Mouse (Mus musculus) midbrain, embryonic 14.5 days (tissue): ENCODE measurements at regions not wholly inside any gene's neighbourhood (a gene's known extent, or its start where the extent isn't known, plus 50 kb on each side); places are given as distances from the start of the nearest gene placed in this dataset.

ENCODE experiments used
- ATAC-seq: fragments of 200-750 bp; cut with Nextera tagmentation; 2 replicates; pipeline ENCODE4 v1.8.0; 2017; ENCODE audit warnings: moderate number of reproducible peaks, moderate library complexity; ENCODE audit not compliant: low FRiP score, low TSS enrichment
- DNase-seq: peaks from one replicate; pipeline ENCODE4 v3.0.0-alpha.2; 2015
- H3K27ac ChIP-seq: fragments of 300-500 bp; sonication (generic); replicated peaks from 2 replicates; pipeline ENCODE4 v1.5.1; 2014; ENCODE audit warnings: mild to moderate bottlenecking, low read depth, low read length, moderate library complexity
- H3K27me3 ChIP-seq: fragments of 300-500 bp; sonication (generic); 2 replicates; pipeline ENCODE4 v1.6.1; 2014; ENCODE audit warnings: low read length, control low read depth, mixed read lengths; ENCODE audit not compliant: control insufficient read depth, insufficient read depth
- H3K36me3 ChIP-seq: fragments of 300-500 bp; sonication (generic); 2 replicates; pipeline ENCODE4 v1.6.1; 2014; ENCODE audit warnings: low read length, control low read depth; ENCODE audit not compliant: control insufficient read depth, insufficient read depth
- H3K4me1 ChIP-seq: fragments of 300-500 bp; sonication (generic); 2 replicates; pipeline ENCODE4 v1.6.1; 2014; ENCODE audit warnings: mild to moderate bottlenecking, antibody characterized with exemption, low read length, control low read depth; ENCODE audit not compliant: control insufficient read depth, insufficient read depth
- H3K4me2 ChIP-seq: fragments of 300-500 bp; sonication (generic); 2 replicates; pipeline ENCODE4 v1.6.1; 2014; ENCODE audit warnings: mild to moderate bottlenecking, low read length, moderate library complexity
- H3K4me3 ChIP-seq: fragments of 300-500 bp; sonication (generic); replicated peaks from 2 replicates; pipeline ENCODE4 v1.5.1; 2014; ENCODE audit warnings: low read depth, low read length
- H3K9ac ChIP-seq: fragments of 300-500 bp; sonication (generic); replicated peaks from 2 replicates; pipeline ENCODE4 v1.6.1; 2014; ENCODE audit warnings: mild to moderate bottlenecking, low read length, moderate library complexity
- H3K9me3 ChIP-seq: fragments of 300-500 bp; sonication (generic); 2 replicates; pipeline ENCODE4 v1.6.1; 2016; ENCODE audit warnings: low read length, control low read depth, mixed read lengths; ENCODE audit not compliant: control insufficient read depth
- WGBS: fragments of 180-500 bp; shearing (Covaris S2); extraction: QIAGEN DNeasy Blood & Tissue Kit; methylation state at CpG from one replicate; pipeline ENCODE4 v1.1.7; 2014; 5-methylcytosine and 5-hydroxymethylcytosine counted together

DNA sequence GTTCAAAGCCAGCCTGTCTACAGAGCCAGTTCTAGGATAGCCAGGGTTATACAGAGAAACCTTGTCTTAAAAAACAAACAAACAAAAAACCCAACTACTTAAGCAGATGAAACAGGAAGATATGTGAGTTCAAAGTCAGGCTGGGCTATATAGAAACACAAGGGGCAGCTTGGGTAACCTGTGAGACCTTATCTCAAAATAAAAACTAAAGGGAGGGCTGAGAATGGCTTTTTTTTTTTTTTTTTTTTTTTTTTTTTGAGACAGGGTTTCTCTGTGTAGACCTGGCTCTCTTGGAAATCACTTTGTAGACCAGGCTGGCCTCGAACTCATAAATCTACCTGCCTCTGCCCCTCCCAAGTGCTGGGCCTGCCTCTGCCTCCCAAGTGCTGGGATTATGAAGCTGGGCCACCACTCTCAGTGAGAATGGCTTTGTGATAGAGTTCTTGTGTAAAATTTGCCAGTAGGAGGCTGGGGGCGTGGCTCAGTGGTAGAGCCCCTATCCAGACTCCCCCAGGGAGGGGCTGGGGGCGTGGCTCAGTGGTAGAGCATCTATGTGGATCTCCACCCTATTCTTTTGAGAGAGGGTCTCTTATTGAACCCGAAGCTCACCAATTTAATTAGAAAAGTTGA is 59.0 kb upstream of the Cux1 start:
- ATAC-seq (no peak), DNase-seq (no peak)
- H3K36me3 ChIP-seq = no peaks in the 10 kb centered on the region
- H3K4me3 ChIP-seq = no peak overlapping the region
- WGBS = 45% methylated on average over 4 of the region's 4 CpGs
- peaks cover 13% of the 10 kb centered on the region for H3K27me3 ChIP-seq
- no peak overlapping the region for H3K4me2 ChIP-seq
- H3K4me1 ChIP-seq = peaks cover 4% of the 10 kb centered on the region
- no peak overlapping the region for H3K27ac ChIP-seq
- H3K9me3 ChIP-seq = no peaks in the 10 kb centered on the region
- H3K9ac ChIP-seq = no peak overlapping the region

DNA sequence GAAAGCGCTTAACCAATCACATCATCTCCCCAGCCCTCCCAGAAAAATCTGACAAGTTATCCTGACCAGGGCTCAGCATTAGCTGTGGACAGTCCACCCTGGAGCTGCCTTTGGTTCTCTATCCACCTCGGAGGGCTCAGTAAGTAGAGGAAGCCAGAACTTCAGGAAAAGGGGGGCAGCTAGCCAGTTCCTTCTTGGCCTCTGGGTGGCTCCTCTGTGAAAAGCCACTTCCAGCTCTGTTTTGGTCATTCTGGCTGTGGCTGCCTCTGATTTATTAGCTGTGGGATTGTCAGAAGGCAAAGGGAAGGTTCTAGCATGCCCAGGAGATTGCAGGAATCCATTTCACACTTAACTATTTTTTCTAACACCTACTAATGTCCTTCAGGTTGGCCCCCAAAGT is 59.6 kb upstream of the Cux1 start:
- peaks cover 6% of the 10 kb centered on the region for H3K27me3 ChIP-seq
- no peaks in the 10 kb centered on the region for H3K9me3 ChIP-seq
- whole genome bisulfite sequencing = 71% methylated on average over 2 of the region's 2 CpGs
- H3K4me2 ChIP-seq = no peak overlapping the region
- peaks cover 4% of the 10 kb centered on the region for H3K4me1 ChIP-seq
- no peak overlapping the region for H3K9ac ChIP-seq
- ATAC-seq (no peak), DNase-seq (no peak)
- H3K4me3 ChIP-seq = no peak overlapping the region
- H3K36me3 ChIP-seq = no peaks in the 10 kb centered on the region
- H3K27ac ChIP-seq = no peak overlapping the region

DNA sequence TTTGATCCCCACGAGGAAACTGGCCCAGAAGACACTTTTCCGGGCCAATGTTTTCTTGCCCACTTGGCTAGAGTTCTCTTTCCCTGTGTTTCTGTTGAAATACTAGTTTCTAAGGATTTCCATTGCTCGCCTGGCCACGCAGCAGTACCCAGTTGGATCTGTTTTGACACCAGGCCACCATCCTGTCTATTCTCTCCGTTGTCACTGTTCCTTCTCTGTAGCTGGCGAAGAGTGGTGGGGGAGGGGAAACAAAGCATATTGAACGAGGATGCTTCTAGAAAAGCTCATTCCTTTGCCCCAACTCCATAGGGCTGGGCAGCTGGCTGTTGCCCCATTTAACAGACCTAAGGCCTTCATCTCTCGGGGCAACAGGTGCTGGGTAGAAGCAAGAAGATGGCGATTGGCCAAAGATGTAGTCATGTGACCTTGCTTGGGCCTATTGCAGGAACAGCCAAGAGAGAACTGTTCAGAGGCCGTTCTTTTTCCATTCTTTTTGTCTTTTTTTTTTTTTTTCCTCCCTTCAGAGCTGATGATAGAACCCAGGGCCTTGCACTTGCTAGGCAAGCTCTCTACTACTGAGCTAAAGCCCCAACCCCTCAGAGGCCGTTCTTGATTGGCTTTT is 60.5 kb upstream of the Cux1 start:
- DNase-seq (no peak), ATAC-seq (no peak)
- Histone ChIP-seq H3K4me3 (no peak overlapping the region), H3K9me3 (no peaks in the 10 kb centered on the region), H3K27me3 (peaks cover 1% of the 10 kb centered on the region; the same call in 1 of the 2 replicates), H3K27ac (no peak overlapping the region), H3K4me1 (peaks cover 1% of the 10 kb centered on the region), H3K9ac (no peak overlapping the region), H3K4me2 (no peak overlapping the region), H3K36me3 (no peaks in the 10 kb centered on the region)
- WGBS = 79% methylated on average over 11 of the region's 11 CpGs

DNA sequence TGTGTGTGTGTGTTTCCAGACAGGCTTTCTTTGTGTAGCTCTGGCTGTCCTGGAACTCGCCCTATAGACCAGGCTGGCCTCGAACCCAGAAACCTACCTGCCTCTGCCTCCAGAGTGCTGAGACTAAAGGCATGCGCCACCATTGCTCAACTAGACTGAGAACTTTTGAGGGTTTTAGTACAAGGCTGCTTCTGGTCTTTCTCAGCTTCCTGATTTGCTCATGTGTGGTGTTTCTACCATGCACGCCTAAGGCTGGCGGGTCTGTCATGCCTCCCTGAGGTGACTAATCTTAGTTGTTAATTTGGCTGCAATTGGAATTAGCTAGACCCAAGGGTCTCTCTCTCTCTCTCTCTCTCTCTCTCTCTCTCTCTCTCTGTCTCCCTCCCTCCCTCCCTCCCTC is 61.2 kb upstream of the Cux1 start:
- H3K9me3 ChIP-seq = no peaks in the 10 kb centered on the region
- H3K9ac ChIP-seq = no peak overlapping the region
- H3K4me2 ChIP-seq = no peak overlapping the region
- no peaks in the 10 kb centered on the region for H3K4me1 ChIP-seq
- no peak overlapping the region for H3K27ac ChIP-seq
- ATAC-seq (no peak), DNase-seq (no peak)
- no peaks in the 10 kb centered on the region for H3K27me3 ChIP-seq
- no peak overlapping the region for H3K4me3 ChIP-seq
- H3K36me3 ChIP-seq = no peaks in the 10 kb centered on the region
- WGBS = 85% methylated on average over 5 of the region's 5 CpGs

DNA sequence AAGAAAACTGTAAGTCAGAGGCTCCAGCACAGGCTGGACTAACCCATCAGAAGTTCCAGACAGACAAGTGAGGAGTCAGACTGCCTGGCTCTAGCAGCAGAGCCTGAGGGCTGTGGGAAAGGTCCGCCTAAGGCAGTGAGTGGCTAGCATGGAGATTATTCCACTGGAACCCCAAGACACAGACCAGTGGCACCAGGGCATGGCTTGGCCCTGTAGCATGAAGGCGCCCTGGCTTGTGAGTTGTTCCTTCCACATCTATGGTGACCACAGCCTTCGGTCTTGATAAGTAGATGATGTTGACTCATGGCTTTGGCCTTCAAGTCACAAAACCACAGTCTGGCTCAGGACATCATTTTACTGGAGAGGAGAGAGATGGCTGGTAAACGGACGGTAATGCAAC is 60.7 kb upstream of the Myl10 start:
- Histone ChIP-seq H3K36me3 (no peaks in the 10 kb centered on the region), H3K9me3 (no peaks in the 10 kb centered on the region), H3K27me3 (no peaks in the 10 kb centered on the region), H3K27ac (no peak overlapping the region), H3K4me3 (no peak overlapping the region), H3K4me1 (no peaks in the 10 kb centered on the region), H3K9ac (no peak overlapping the region), H3K4me2 (no peak overlapping the region)
- ATAC-seq = no peak
- 92% methylated on average over 5 of the region's 5 CpGs for WGBS
- no peak for DNase-seq

DNA sequence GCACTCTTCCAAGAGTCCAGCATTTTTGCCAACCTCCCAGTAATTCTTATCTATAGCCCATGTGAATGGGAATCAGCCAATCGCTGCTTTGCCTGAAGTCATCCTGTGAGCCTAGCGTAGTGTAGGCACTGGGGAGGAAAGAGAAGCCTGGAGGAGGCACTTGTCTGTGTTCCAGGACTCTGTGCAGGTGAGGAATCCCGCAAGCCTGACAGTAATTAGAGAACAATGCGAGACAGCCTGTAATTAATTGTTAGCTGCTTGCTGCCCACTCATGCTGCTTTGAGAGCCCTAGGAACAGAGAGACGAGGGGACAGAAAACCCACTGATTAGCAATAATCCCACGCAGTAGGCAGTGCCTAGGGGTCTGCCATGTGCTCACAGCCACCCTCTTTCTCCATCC is 59.0 kb upstream of the Myl10 start:
- H3K4me2 ChIP-seq = no peak overlapping the region
- DNase-seq = no peak
- ATAC-seq = no peak
- no peaks in the 10 kb centered on the region for H3K36me3 ChIP-seq
- no peaks in the 10 kb centered on the region for H3K9me3 ChIP-seq
- H3K9ac ChIP-seq = no peak overlapping the region
- H3K4me1 ChIP-seq = no peaks in the 10 kb centered on the region
- WGBS = 70% methylated on average over 6 of the region's 6 CpGs
- H3K27ac ChIP-seq = no peak overlapping the region
- H3K4me3 ChIP-seq = no peak overlapping the region
- no peaks in the 10 kb centered on the region for H3K27me3 ChIP-seq

DNA sequence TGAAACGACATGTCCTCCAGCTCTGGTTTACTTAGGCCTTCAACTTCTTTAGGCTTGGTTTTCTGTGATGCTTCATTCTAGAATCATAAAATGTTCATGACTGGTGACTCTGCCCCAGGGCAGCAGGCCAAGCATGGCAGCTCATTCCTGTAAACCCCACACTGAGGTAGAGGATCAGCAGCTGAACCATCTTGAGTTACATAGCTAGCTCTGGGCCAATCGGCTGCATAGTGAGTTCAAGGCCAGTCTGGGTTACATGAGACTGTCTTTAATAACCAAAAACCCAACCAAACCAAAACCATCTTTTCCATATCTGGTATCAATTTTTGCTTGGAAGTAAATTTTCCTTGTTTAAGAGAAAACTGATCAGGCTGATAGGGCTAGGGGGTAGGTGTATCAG is 57.8 kb upstream of the Myl10 start:
- Histone ChIP-seq H3K4me1 (no peaks in the 10 kb centered on the region), H3K27ac (no peak overlapping the region), H3K27me3 (no peaks in the 10 kb centered on the region), H3K9ac (no peak overlapping the region), H3K4me2 (no peak overlapping the region), H3K4me3 (no peak overlapping the region), H3K9me3 (no peaks in the 10 kb centered on the region), H3K36me3 (no peaks in the 10 kb centered on the region)
- WGBS = 92% methylated on average over 2 of the region's 2 CpGs
- no peak for DNase-seq
- no peak for ATAC-seq

DNA sequence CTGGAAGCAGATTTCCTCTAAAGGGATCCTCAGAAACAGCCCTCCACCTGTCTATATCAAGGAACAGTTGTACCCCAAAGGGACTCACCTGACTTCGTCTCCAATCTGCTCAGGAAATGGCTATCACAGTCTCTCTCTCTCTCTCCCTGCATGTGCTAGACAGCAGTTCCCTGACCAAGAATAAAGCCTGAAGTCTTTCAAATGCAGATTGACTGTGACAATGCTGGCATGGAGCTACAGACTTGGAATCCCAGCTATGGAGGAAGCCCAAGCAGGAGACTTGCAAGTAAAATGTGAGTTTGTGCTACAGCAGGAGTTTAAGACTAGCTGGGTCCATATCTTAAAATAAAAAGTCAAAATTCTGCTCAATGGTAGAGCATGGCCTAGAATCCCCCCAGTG is 56.5 kb upstream of the Myl10 start:
- H3K4me3 ChIP-seq = no peak overlapping the region
- no peaks in the 10 kb centered on the region for H3K36me3 ChIP-seq
- no peak overlapping the region for H3K27ac ChIP-seq
- H3K4me2 ChIP-seq = no peak overlapping the region
- H3K9ac ChIP-seq = no peak overlapping the region
- no peaks in the 10 kb centered on the region for H3K4me1 ChIP-seq
- 33% methylated on average over 1 of the region's 1 CpGs for WGBS
- H3K27me3 ChIP-seq = no peaks in the 10 kb centered on the region
- H3K9me3 ChIP-seq = no peaks in the 10 kb centered on the region
- ATAC-seq = no peak
- DNase-seq = no peak

DNA sequence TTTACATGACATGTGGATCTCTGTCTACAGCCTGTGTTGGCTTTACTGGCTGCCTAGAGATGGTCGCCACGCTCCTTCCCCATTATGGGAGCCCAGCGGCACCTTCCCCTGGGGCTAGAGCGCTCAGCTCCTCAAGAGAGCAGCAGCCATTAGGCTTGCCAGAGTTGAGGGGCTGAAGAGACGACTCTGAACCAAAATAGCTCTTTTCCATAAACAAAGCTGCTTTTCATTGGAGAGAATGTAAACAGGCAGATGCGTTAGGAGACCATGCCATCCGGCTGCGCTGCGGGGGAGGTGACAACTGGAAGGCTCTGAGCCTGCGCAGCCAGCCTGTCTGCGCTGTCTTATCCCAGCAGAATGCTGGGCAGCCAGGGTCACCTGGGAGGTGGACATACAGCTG is 55.1 kb upstream of the Myl10 start:
- Histone ChIP-seq H3K27me3 (no peaks in the 10 kb centered on the region), H3K4me1 (no peaks in the 10 kb centered on the region), H3K4me2 (no peak overlapping the region), H3K9ac (no peak overlapping the region), H3K36me3 (no peaks in the 10 kb centered on the region), H3K4me3 (no peak overlapping the region), H3K27ac (no peak overlapping the region), H3K9me3 (no peaks in the 10 kb centered on the region)
- DNase-seq (peak; percentile 14), ATAC-seq (no peak)
- 78% methylated on average over 11 of the region's 11 CpGs for WGBS
